Mouse (Mus musculus): ENCODE results near the gene Pole3. TPM values are rescaled to one million over a fixed set of nuclear protein-coding genes. Genes with fewer than 3 reads are reported as not detected.
A peak's percentile ranks its signal among the peaks of the same experiment; 100 is the strongest.

Gene Pole3
- polyA plus RNA-seq, 1 experiment from 2014 or later, result 77.3 TPM

DNA sequence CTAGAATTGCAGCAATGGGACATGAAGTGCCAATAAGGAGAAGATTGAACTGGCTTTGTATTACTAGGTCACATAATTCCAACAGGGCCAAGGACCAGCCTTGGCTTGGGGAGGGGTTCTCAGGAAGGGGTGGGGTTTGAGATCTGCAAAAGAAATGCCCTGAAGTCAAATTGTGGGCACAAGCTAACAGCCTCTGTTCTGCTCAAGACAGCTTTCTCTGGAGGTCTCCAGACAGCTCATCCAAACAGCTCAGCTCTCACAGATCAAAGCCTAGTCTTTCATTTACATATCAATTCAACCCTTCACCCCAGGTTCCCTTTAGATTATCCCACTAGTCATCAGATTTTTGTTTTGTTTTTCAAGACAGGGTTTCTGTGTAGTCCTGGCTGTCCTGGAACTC is 19.9 kb upstream of the Pole3 start:
- no peak overlapping the region for H3K27ac ChIP-seq
- no peak overlapping the region for H3K9ac ChIP-seq
- no peak overlapping the region for H3K4me3 ChIP-seq (replicated peaks)
- no peaks in the 10 kb centered on the region for H3K4me1 ChIP-seq
- no peaks in the 10 kb centered on the region for H3K27me3 ChIP-seq (replicated peaks)
- no peaks in the 10 kb centered on the region for H3K9me3 ChIP-seq
- H3K4me2 ChIP-seq, result no peak overlapping the region
- no peak for ATAC-seq (ENCODE audit: insufficient read depth, low FRiP score, low read depth)
- H3K36me3 ChIP-seq, result no peaks in the 10 kb centered on the region

DNA sequence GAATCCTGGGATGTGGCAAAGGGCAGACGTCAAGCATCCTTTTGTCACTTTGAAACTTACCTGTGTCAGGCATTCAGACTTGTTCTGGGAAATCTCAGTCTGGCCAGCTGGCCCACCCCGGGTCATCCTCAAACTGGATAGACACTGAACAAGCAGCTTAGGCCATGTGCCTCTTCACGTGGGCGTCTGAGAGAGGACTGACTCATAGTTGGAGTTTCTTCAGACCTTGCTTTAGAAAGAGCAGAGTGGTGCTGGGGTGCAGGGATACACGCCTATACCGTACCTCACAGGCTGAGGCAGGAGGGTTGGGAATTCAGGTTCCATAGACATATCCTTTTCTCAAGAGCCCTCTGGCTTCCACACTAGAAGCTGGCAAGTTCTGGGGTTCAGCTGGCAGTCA is 18.9 kb upstream of the Pole3 start:
- Histone ChIP-seq H3K9ac (no peak overlapping the region), H3K9me3 (no peaks in the 10 kb centered on the region), H3K4me1 (no peaks in the 10 kb centered on the region), H3K4me3 (replicated peaks) (no peak overlapping the region), H3K4me2 (no peak overlapping the region), H3K27ac (no peak overlapping the region), H3K27me3 (replicated peaks) (no peaks in the 10 kb centered on the region), H3K36me3 (no peaks in the 10 kb centered on the region)
- no peak for ATAC-seq (ENCODE audit: insufficient read depth, low FRiP score, low read depth)
- WGBS, result 76% methylated on average over 6 of the region's 6 CpGs

DNA sequence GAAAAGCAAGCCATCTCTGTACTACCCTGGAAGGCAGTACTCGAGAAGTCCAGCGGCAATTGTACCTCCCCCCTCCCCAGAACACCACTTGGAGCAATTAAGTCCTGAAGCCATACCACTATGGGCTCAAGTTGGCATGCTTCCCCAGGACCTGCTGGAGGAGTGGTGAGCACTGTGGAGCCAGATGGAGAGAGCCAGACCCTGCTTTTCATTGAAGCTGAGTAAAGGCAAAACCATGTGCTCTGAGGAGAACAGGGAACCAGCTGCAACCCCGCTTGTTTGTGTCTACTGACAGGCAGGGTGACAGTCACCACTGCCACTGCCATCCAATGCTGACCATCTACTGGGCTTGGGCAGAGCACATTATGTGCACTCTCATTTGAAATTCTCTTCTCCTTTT is 16.9 kb upstream of the Pole3 start:
- H3K4me3 ChIP-seq (replicated peaks), result no peak overlapping the region
- no peak overlapping the region for H3K4me2 ChIP-seq

DNA sequence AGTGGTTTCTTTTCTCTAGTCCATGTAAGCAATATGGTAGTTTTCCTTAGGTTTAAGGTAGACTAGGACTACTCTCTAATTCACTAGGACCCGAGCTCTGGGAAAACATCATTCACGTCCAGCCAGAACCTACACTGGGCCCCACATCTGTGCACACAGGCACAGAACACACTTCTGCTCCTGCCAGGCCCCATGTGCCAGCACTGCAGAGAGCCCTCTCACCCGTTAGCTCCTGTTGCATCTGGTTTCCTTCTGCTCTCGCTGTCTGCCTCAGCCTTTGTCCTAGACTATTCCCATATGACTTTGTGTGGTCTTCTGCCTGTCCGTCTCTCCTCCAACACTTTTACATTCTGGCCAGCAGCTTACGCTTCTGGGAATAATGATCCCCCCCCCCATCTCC is 8.9 kb upstream of the Pole3 start:
- Histone ChIP-seq H3K9me3 (no peaks in the 10 kb centered on the region), H3K27me3 (replicated peaks) (no peaks in the 10 kb centered on the region), H3K4me1 (peaks cover 4% of the 10 kb centered on the region; the same call in 1 of the 2 replicates), H3K36me3 (no peaks in the 10 kb centered on the region), H3K4me3 (replicated peaks) (no peak overlapping the region), H3K9ac (no peak overlapping the region), H3K4me2 (no peak overlapping the region), H3K27ac (no peak overlapping the region)
- WGBS, result 66% methylated on average over 6 of the region's 6 CpGs
- ATAC-seq (ENCODE audit: insufficient read depth, low FRiP score, low read depth), result no peak

More for the DNA sequence above, 16.9 kb upstream of the Pole3 start:
- H3K9ac ChIP-seq, result no peak overlapping the region
- no peaks in the 10 kb centered on the region for H3K36me3 ChIP-seq
- H3K27me3 ChIP-seq (replicated peaks), result no peaks in the 10 kb centered on the region
- no peaks in the 10 kb centered on the region for H3K4me1 ChIP-seq
- H3K27ac ChIP-seq, result no peak overlapping the region
- ATAC-seq (ENCODE audit: insufficient read depth, low FRiP score, low read depth), result no peak
- 83% methylated on average over 3 of the region's 3 CpGs for WGBS
- no peaks in the 10 kb centered on the region for H3K9me3 ChIP-seq

DNA sequence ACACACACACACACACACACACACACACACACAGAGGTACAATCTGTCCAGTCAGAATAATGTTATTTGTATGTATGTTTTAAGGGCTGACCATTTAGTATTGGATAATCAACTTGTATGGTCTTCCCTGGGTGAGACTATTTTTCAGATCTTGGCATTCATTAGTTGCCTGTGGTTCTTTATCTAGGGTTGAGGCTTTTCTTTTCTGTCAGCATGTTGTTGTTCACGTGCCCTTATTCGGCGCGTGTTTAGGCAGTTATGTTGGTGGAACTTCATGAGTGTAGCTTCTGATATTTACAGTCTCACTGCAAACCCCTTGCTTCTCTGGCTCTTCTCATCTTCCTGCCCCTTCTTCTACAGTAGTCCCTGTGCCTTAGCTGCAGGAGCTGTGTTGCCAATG is 2.8 kb upstream of the Pole3 start:
- no peak for ATAC-seq (ENCODE audit: insufficient read depth, low FRiP score, low read depth)
- no peak overlapping the region for H3K27ac ChIP-seq

DNA sequence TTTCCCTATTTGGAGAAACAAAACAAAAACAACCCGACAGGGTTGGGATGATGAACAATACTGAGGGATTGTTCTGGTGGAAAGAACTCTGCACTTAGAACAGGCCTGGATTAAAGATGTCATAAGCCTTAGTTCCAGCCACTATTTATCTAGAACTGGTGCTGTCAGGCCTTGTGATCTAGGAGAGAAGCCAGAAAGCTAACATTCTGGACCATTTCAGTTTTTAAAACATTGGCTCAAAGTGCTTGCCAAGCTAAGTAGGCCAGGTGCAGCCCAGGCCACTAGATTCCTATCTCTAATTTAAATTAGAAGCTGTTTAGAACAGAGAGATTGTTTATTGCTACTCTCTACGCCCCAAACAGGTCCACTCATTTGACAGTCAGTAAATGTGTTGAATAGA is 1.4 kb upstream of the Pole3 start:
- H3K36me3 ChIP-seq, result no peaks in the 10 kb centered on the region
- H3K4me3 ChIP-seq (replicated peaks), result no peak overlapping the region
- WGBS, result 49% methylated on average over 2 of the region's 2 CpGs
- no peak overlapping the region for H3K4me2 ChIP-seq
- peaks cover 14% of the 10 kb centered on the region for H3K4me1 ChIP-seq
- H3K9ac ChIP-seq, result no peak overlapping the region
- no peak for ATAC-seq (ENCODE audit: insufficient read depth, low FRiP score, low read depth)
- no peak overlapping the region for H3K27ac ChIP-seq
- no peaks in the 10 kb centered on the region for H3K27me3 ChIP-seq (replicated peaks)
- no peaks in the 10 kb centered on the region for H3K9me3 ChIP-seq

More for the DNA sequence above, 2.8 kb upstream of the Pole3 start:
- H3K4me3 ChIP-seq (replicated peaks), result no peak overlapping the region
- H3K4me2 ChIP-seq, result no peak overlapping the region
- no peaks in the 10 kb centered on the region for H3K36me3 ChIP-seq
- WGBS, result 79% methylated on average over 4 of the region's 4 CpGs
- H3K9ac ChIP-seq, result no peak overlapping the region
- H3K4me1 ChIP-seq, result peaks cover 14% of the 10 kb centered on the region
- no peaks in the 10 kb centered on the region for H3K27me3 ChIP-seq (replicated peaks)
- no peaks in the 10 kb centered on the region for H3K9me3 ChIP-seq

DNA sequence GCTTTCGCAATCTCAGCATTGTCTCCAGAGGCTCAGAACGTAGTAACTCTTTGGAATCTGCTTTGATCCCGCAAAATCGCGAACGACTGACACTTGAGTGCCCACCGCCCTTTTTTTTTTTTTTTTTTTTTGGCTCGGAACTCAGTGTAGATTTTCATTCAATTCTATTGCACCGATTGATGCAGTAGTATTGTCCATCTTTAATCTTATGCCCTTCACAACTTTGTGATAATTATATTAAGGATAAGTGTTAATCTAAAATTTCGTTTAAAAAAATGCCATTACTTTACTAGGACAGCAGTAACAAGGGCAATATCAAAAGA is 582 bp upstream of the Pole3 start:
- Histone ChIP-seq H3K9ac (no peak overlapping the region), H3K27ac (no peak overlapping the region)

DNA sequence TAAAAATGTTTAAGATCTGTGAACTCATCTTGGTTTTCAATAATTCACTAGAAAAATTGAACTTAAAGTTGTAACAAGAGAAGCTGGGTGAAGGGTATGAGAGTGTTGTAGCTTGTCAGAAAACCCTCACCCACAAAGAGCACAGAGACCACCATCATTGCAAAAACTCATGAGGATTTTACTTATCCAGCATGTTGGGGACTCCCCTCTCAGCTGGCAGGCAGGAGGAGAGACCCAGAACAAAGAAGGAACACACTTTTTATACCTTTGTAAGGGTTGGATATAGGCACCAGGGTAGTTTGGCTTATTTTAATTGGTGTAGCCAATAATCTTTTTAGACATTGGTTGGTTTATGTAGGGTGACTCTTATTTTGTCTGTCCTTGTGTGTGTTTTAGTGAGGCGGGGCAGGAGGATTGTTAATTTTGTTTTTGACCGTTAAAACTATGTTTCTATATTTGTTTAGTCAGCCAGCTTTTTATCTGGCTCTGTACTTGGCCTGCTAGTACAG is 3.9 kb downstream of the Pole3 start:
- Histone ChIP-seq H3K9ac (no peak overlapping the region), H3K9me3 (no peaks in the 10 kb centered on the region), H3K27ac (0 out of 2 replicates have a peak overlapping the region, but pooled peaks have one; percentile 21), H3K27me3 (replicated peaks) (no peaks in the 10 kb centered on the region), H3K4me1 (peaks cover 42% of the 10 kb centered on the region), H3K4me3 (replicated peaks) (no peak overlapping the region), H3K36me3 (no peaks in the 10 kb centered on the region), H3K4me2 (no peak overlapping the region; the same call in 1 of the 2 replicates)
- 70% methylated on average over 2 of the region's 2 CpGs for WGBS
- no peak for ATAC-seq (ENCODE audit: insufficient read depth, low FRiP score, low read depth)

More for the DNA sequence above, 582 bp upstream of the Pole3 start:
- Histone ChIP-seq H3K4me3 (replicated peaks) (peak overlapping the region; percentile 77), H3K27me3 (replicated peaks) (no peaks in the 10 kb centered on the region), H3K9me3 (no peaks in the 10 kb centered on the region), H3K4me2 (peak overlapping the region; percentile 45), H3K4me1 (peaks cover 10% of the 10 kb centered on the region), H3K36me3 (no peaks in the 10 kb centered on the region)
- ATAC-seq (ENCODE audit: insufficient read depth, low FRiP score, low read depth), result no peak
- WGBS, result 2% methylated on average over 10 of the region's 10 CpGs

DNA sequence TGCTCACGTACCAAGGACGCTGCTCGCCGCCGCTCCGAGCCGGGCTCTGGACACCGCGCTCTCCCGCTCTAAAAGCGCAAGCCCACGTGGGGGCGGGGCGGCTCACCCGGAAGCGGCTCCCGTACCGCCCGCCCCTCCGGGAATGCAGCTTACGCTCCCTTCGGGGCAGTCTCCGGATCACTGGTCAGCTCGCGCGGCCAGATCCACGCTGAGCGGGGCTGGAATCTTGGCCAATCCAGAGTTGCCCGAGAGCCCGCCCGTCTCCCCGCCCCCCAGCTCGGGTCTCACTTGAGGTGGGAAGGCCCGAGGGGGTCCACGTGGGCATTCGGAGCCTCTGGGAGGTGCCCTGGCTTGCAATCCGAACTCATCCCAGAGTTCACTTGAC is 5.0 kb downstream of the Pole3 start, which contains the start of gene Alad:
Gene Alad, minus strand, starts transcription at position 70 of the 385 bp plus-strand sequence.
- Histone ChIP-seq H3K9ac (peak within 1 kb of the TSS; percentile 80), H3K4me3 (replicated peaks) (peak within 1 kb of the TSS; percentile 85), H3K27ac (peak within 1 kb of the TSS; percentile 93), H3K4me1 (peaks cover 52% of the 10 kb centered on the region), H3K9me3 (no peaks in the 10 kb centered on the region), H3K27me3 (replicated peaks) (no peaks in the 10 kb centered on the region), H3K36me3 (no peaks in the 10 kb centered on the region), H3K4me2 (peak within 1 kb of the TSS; percentile 62)
- peak; percentile 79 for ATAC-seq (ENCODE audit: insufficient read depth, low FRiP score, low read depth)
- WGBS, result under 1% methylated on average over 35 of the region's 37 CpGs

DNA sequence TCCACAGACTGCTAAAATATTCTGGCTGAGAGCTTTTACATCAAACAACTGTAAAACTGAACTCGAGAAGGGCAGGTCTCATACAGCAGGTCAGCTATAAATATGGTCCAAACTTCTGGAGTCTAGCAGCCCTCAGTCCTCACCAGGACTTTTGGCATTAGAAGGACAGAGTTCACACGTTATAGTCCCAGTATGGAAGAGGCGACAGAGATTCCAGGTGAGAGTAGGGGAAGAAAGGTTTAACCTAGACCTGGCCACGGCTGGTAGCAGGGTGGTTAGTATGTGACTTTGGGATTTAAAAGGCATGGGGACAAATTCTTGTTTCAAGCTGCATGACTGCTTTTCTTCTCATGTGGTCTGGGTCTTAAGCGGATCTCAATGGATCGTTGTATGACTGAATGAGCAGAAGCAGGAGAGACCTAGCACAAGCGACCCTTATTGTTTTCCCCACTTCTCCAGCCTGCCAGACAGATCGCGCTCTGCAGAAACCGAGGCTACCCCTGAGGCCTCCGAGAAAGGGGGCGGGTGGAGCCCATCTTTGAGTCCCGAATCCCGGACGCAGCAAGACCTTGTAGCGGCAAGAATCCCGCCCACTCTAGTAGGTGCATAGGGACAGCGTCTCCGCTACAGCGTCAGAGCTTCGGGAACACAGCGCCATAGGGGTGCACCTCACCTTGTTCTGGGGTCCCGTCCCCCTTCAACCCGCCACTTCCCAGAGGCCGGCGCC is 5.6 kb downstream of the Pole3 start:
- WGBS, result 1% methylated on average over 26 of the region's 26 CpGs
- peak; percentile 37 for ATAC-seq (ENCODE audit: insufficient read depth, low FRiP score, low read depth)
- peaks cover 48% of the 10 kb centered on the region for H3K4me1 ChIP-seq

DNA sequence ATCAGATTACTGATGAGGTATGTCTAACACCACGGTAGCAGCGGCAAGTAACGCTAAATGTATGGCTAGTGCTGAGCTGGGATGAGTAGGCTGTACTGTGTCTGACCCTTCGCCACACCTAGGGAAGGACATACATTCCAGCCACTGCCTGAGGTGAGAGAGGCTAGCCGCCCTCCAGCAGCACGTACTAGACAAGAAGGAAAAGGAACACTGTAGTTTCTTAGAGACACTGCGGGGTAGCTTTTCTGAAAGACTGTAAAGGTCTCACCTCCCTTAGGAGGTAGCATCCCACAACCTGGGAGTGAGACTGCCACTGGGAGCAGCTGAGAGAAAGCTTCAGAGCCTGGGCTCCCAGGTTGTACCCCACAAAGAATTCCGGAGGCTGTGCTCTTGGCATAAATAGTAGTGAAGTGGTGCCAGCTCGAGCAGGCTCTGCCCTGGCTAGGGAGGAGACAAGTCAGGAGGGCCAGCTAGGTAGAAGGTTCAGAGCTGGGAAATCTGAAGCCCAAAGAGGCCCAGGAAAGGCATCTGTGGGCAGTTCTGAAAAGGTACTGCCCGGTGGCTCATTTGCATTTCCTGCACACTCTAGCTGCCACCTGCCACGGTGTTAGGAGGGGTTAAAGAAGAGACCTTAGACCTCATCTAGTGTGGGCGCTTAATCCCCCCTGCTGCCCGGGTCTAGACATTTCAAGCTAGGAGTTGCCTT is 6.3 kb downstream of the Pole3 start:
- peak overlapping the region; percentile 93 for H3K27ac ChIP-seq
- 0 out of 2 replicates have a peak, but pooled peaks have one; percentile 11 for ATAC-seq (ENCODE audit: insufficient read depth, low FRiP score, low read depth)

More for the DNA sequence above, 5.6 kb downstream of the Pole3 start:
- Histone ChIP-seq H3K4me2 (peak overlapping the region; percentile 62), H3K9ac (peak overlapping the region; percentile 80), H3K36me3 (no peaks in the 10 kb centered on the region), H3K4me3 (replicated peaks) (peak overlapping the region; percentile 85), H3K9me3 (no peaks in the 10 kb centered on the region), H3K27me3 (replicated peaks) (no peaks in the 10 kb centered on the region), H3K27ac (peak overlapping the region; percentile 93)

More for the DNA sequence above, 6.3 kb downstream of the Pole3 start:
- 33% methylated on average over 13 of the region's 13 CpGs for WGBS
- H3K36me3 ChIP-seq, result 0 out of 2 replicates have a peak, but pooled peaks cover 5% of the 10 kb centered on the region
- H3K27me3 ChIP-seq (replicated peaks), result no peaks in the 10 kb centered on the region
- peak overlapping the region; percentile 85 for H3K4me3 ChIP-seq (replicated peaks)
- H3K9ac ChIP-seq, result peak overlapping the region; percentile 80; the same call in 1 of the 2 replicates
- no peaks in the 10 kb centered on the region for H3K9me3 ChIP-seq
- peak overlapping the region; percentile 62 for H3K4me2 ChIP-seq
- peaks cover 47% of the 10 kb centered on the region for H3K4me1 ChIP-seq
